Mouse (Mus musculus) MEL-GATA-1-ER (cell line): Measurements from ENCODE around the gene Hccs.
A peak's percentile ranks its signal among the peaks of the same experiment; 100 is the strongest.
"Not testable (repeated sequence)": the region's sequence is repeated elsewhere in the genome, so short reads cannot be mapped to it uniquely, and the experiment has no call there.

Experiments used
- DNase-seq: peaks from one replicate; pipeline ENCODE4 v3.0.0-alpha.2; 2012; ENCODE audit warnings: low read depth; ENCODE audit errors: extremely low read depth

Hccs gene

GRCm38 (mm10) chrX:169319945-169320667 is at the start of gene Hccs:
TSS of gene Hccs (minus strand) at chrX:169320372.
- DNase-seq: peak; percentile 84

DNA sequence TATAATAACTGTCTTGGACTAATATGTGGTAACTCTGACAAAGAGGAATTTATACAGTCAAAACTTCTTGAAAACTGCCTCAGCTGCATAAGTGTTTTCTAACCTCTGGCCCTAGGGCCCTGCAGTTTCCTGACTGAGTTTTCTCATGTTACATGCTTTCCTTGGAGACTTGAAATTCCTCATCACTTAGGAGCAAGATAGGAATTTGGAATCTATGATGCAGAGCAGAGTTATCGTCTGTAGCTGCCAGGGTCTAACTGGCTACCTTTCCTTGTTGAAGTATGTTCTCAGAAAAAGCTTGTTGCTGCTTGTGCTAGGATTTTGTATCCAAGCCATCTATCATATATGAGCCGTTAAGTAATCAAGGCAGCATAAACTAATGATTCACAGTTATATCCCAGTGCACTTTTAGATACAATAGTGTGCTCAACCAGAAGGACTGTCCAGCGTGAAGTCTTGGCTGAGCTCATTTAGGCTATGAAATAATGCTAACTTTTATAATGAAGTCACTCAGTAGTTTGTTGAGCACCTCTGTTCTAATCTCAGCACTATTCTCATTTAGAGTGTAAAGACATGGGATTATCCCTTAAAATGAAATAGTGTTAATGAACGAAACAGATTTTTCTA is 37.1 kb upstream of the Hccs start:
- no peak for DNase-seq

- DNase-seq: no peak
Observed at GRCm38 (mm10) chrX:169338213-169338612, 18.0 kb upstream of the Hccs start.

GRCm38 (mm10) chrX:169337559-169337958 is 17.4 kb upstream of the Hccs start:
- DNase-seq: no peak

GRCm38 (mm10) chrX:169332264-169332663 is 12.1 kb upstream of the Hccs start:
- peak; percentile 36 for DNase-seq

- DNase-seq: peak; percentile 81
Observed at GRCm38 (mm10) chrX:169325929-169326595, 5.9 kb upstream of the Hccs start.

GRCm38 (mm10) chrX:169320668-169321005 is 465 bp upstream of the Hccs start:
- DNase-seq: not testable (repeated sequence)

DNA sequence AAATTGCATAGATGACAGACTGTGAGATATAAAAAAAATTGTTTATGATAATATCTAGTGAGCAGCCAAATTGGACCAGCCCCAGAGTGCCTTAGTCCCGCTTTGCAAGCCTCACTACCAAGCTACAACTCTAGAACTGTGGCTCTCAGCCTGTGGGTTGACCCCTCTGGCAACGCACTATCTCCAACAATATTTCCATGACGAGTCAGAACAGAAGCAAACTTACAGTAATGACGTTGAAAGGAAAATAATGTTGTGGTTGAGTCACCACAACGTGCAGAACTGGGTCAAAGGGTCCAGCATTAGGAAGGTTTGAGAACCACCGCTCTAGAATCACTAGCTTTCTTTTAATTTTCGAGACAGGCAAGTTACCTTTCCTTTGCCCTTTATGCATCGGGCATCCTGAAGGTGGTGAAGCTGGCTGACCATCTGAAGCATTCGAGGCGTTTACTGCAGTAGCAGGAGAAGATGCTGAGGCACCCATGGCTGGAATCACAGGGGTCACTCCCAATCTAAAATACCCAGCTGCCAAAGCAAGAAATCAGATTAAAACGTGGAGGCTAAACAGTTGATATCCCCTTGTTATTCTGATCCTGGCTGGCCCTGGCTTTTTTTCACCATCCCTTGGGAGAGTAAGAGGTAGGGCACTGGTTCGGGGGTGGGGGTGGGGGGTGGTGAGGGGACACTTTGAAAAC is 959 bp downstream of the Hccs start:
- no peak for DNase-seq

GRCm38 (mm10) chrX:169308559-169308958 is 11.6 kb downstream of the Hccs start:
- no peak for DNase-seq

- peak; percentile 57 for DNase-seq
Observed at GRCm38 (mm10) chrX:169303945-169304344, 16.2 kb downstream of the Hccs start.

- DNase-seq: no peak
Observed at GRCm38 (mm10) chrX:169302271-169303045, 17.7 kb downstream of the Hccs start.

GRCm38 (mm10) chrX:169299579-169299978 is 20.6 kb downstream of the Hccs start:
- DNase-seq: peak; percentile 38

DNA sequence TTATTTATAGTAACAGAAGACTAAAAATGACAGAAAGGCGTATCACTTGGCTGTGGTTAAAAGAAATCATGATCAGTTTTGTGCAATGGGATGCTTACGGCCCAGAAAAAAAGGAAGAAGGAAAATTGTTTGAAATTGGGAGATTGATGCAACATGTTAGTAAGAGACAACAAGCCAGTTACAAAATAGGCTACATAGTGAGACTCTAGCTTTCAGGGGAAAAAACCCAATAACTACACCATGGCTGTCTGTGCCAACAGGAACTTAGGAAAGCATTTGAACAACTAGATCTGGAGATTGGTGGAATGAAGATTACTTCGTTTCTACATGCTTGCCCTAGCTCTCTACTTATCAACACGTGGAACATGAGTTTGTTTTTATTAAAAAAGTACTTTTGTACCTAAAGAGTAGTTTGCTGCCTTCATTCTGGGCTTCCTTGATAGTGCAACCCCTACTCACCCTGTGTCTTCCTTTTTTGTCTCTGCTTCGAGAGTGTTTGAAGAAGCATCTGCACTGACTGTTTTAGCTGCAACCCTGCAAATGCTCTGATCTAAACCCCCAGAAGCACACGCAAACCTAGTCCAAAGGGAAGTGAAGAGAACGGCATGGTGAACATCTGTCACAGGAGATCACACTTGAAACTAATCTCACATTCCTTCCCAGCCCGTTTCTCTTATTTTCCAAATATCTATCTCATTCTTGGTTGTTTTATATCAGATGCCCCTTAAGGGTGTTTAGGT is 56.6 kb downstream of the Hccs start:
- DNase-seq: no peak

DNA sequence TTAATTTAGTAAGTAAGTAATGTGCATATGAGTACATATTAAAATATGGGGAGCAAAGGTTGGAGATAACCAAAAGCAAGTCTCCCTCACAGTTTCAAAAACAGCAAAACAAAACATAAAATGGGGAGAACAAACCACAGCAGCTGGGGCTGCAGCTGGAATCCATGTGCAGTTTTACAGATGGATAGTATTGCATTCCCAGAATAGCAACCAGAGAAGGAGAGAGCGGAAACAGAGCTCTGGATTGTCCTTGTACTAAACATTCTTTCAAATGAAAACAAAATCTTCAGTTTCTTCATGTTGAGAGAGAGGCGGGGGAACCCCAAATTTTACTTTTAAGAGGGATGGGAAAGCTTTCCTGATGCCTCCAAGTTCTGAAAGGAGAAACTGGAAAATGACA is 58.0 kb downstream of the Hccs start:
- no peak for DNase-seq

- DNase-seq: peak; percentile 12
Observed at GRCm38 (mm10) chrX:169261034-169261433, 59.1 kb downstream of the Hccs start.

DNA sequence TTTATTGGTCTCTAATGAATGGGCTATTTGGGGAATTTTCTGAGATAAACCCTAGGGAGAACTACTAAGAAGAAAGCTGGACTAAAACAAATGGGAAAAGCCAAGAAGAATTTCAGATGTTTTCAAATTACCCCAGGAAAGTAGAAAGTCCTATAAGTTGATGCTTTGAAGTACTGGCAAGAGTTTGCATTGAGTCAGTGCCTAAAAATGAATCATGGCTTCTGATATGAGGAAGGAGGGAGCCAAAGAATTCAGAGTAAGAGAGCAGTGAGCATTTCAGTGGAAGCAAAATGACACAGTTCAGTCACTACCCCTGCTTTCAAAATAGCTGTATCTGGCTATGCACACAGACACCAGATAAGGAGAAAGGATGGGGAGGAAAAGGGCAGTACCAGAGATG is 63.4 kb downstream of the Hccs start:
- no peak for DNase-seq

- no peak for DNase-seq
Observed at GRCm38 (mm10) chrX:169255915-169256314, 64.3 kb downstream of the Hccs start.

DNA sequence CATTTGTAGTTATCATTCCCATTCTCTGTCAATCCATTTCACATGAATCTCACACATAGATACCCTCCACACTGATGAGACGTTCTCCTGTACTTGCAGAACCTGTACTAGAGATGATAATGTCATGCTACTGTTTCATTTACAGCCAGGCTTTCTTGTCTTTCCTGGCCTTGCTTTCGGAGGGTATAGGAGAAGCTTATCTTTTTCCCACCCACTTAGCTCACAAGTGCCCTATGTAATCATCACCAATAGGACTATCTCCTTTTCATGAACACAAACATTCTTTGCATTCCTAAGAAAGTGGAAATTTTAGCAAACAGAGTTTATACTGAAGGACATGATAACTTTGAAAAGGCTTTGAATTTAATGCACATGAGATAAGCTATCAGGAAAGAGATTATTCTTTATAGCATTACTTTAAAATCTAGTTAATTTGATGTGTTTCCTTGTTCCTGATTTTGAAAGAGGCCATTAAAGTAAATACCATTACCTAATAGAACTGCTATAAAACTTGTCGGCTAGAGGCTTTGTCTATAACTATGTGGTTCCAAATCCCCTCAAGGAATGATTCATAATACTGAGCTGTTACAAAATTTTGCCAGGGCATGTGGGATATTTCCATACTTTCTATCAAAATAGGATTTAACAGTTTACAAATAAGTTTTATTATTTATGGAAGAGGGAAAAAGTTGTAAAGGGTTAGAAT is 97.7 kb downstream of the Hccs start:
- no peak for DNase-seq

GRCm38 (mm10) chrX:169220064-169220463 is 100.1 kb downstream of the Hccs start:
- DNase-seq: peak; percentile 10

DNA sequence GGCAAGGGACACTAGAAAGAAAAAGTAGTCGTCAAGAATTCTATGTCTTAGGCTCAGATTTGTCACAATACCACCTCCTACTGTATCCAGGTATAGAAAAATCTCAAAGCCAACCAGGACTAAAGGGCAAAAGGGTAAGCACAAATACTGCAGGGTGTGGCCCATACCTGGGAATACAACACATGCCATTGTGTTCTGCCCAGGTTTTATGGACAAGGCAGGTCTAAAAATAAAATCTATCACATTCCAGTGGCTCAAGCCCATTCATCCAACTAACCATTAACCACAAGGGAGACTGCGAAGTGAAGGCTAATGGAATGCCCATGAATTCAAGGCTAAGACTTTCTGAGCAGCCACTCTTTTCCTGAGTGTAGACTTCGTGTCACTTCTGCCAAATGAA is 110.2 kb downstream of the Hccs start:
- DNase-seq: no peak
